Comparison of ENCODE assay signal across 8 mouse cellular contexts in the genomic region with DNA sequence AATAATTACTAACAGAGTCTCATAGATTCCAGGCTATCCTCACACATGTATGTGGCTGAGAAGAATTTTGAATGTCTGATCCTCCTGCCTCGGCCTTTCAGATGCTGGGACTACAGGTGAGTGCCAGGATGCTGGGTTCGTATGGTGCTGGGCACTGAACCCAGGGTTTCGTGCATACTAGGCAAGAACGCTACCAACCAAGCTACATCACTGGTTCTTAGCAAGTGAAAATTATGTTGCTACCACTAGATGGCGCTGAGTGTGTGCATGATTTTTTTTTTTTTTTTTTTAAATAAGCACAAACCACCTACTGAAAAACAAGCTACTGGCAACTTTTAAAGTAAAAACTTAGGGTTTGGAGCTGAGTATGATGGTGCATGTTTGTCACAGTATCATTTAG. TPM values are rescaled to one million over a fixed set of nuclear protein-coding genes. Genes with fewer than 3 reads are reported as not detected.
DNase-seq lines count a peak whose midpoint lies in the region; ATAC-seq and TF ChIP-seq lines count a peak whose summit lies in the region.

No protein-coding gene starts in this region.

- TF ChIP-seq POLR2A in testis, adult 2 months (IDR thresholded peaks at IDR 0.05; ENCODE audit: control insufficient read depth, low read depth, low read length): no peak

- DNase-seq in adrenal gland, adult 2 months: peak; percentile 17
- no peak for DNase-seq in adrenal gland, postnatal 25 days
- no peak for DNase-seq in testis, postnatal 10 days (ENCODE audit: low spot score)
- peak; percentile 16 to 52 for DNase-seq in cerebellum, postnatal 25 days
- peak; percentile 58 for DNase-seq in hindlimb bud, embryonic 11.5 days (ENCODE audit: extremely low spot score, low read depth, low spot score)
- DNase-seq in right cerebral cortex, postnatal 4 days: peak; percentile 17

- H3K27ac ChIP-seq in testis, adult 2 months (ENCODE audit: control insufficient read depth, insufficient read depth, low read depth, low read length): no peak overlapping the region
- H3K27ac ChIP-seq in lung, embryonic 16.5 days (ENCODE audit: low read length): no peak overlapping the region

- ATAC-seq in lung, embryonic 16.5 days (ENCODE audit: low read depth): peak; percentile 51; the same call in 1 of the 2 replicates

- no peaks in the 10 kb centered on the region for H3K4me1 ChIP-seq in testis, adult 2 months (ENCODE audit: control insufficient read depth, insufficient read depth, low read length)
- H3K4me1 ChIP-seq in lung, embryonic 16.5 days (replicated peaks; ENCODE audit: control insufficient read depth, insufficient read depth, low read length): no peaks in the 10 kb centered on the region

- WGBS in lung, embryonic 16.5 days: 6% methylated on average over 5 of the region's 5 CpGs

- H3K4me3 ChIP-seq in testis, adult 2 months (ENCODE audit: control insufficient read depth, low read depth, low read length): no peak overlapping the region
- no peak overlapping the region for H3K4me3 ChIP-seq in lung, embryonic 16.5 days (ENCODE audit: low read length)

- H3K9me3 ChIP-seq in lung, embryonic 16.5 days (ENCODE audit: control insufficient read depth, low read length): peaks cover 5% of the 10 kb centered on the region

- no peaks in the 10 kb centered on the region for H3K27me3 ChIP-seq in testis, adult 2 months (ENCODE audit: control insufficient read depth, insufficient read depth, low read length)
- H3K27me3 ChIP-seq in lung, embryonic 16.5 days (ENCODE audit: control insufficient read depth, insufficient read depth, low read depth, low read length): no peaks in the 10 kb centered on the region

- H3K36me3 ChIP-seq in testis, adult 2 months (ENCODE audit: control insufficient read depth, insufficient read depth, low read length): no peaks in the 10 kb centered on the region
- H3K36me3 ChIP-seq in lung, embryonic 16.5 days (ENCODE audit: control insufficient read depth, insufficient read depth, low read length): no peaks in the 10 kb centered on the region

- no peak overlapping the region for H3K4me2 ChIP-seq in lung, embryonic 16.5 days (ENCODE audit: low read depth, low read length)

- H3K9ac ChIP-seq in lung, embryonic 16.5 days (ENCODE audit: low read length): no peak overlapping the region

- peak; percentile 45; the same call in 1 of the 2 replicates for TF ChIP-seq CTCF in testis, adult 2 months (IDR thresholded peaks at IDR 0.05; ENCODE audit: control insufficient read depth, insufficient read depth, insufficient replicate concordance, low read depth, low read length)

RNA-seq across cellular contexts. Expression of gene Gnpnat1, which starts 18.5 kb away (rescaled TPM):
- 10 to 100 TPM; 27.0 to 29.4 TPM for total RNA-seq in adrenal gland, adult 2 months (2021)
- polyA plus RNA-seq in adrenal gland, adult 2 months (2012; rRNA removed): 1.3 and 1.8 TPM in 2 replicates
- 26.4 and 36.9 TPM in 2 replicates for total RNA-seq in adrenal gland, postnatal 25 days (2021)
- polyA plus RNA-seq in testis, adult 2 months (2012; rRNA removed): 3.5 TPM in 2 replicates
- 43.6 and 45.4 TPM in 2 replicates for polyA plus RNA-seq in lung, embryonic 16.5 days (2015; fragmentation: Nextera tagmentation; extraction: Ambion mirVana)

Comparison
In these comparisons a context has a peak if more than half of its experiments do, and no peak if none do; other contexts are left out.
1. DNase-seq: peak in adrenal gland, adult 2 months (single experiment), cerebellum, postnatal 25 days (2 of 2), hindlimb bud, embryonic 11.5 days (single experiment) and right cerebral cortex, postnatal 4 days (single experiment); none in adrenal gland, postnatal 25 days (single experiment) and testis, postnatal 10 days (single experiment).